Mouse (Mus musculus) hindbrain, embryonic 14.5 days (tissue): ENCODE data around the gene Ift140. TPM values are rescaled to one million over a fixed set of nuclear protein-coding genes. Genes with fewer than 3 reads are reported as not detected.

ENCODE experiments used
- ATAC-seq: fragments of 200-750 bp; cut with Nextera tagmentation; 2 replicates; pipeline ENCODE4 v1.8.0; 2017; ENCODE audit warnings: moderate number of reproducible peaks, mild to moderate bottlenecking, moderate TSS enrichment, moderate library complexity; ENCODE audit not compliant: low FRiP score
- DNase-seq: peaks from one replicate; pipeline ENCODE4 v3.0.0-alpha.2; 2015; ENCODE audit warnings: low spot score
- H3K27ac ChIP-seq: fragments of 300-500 bp; sonication (generic); 2 replicates; pipeline ENCODE4 v1.5.1; 2014; ENCODE audit warnings: mild to moderate bottlenecking, moderate library complexity
- H3K27me3 ChIP-seq: fragments of 300-500 bp; sonication (generic); 2 replicates; pipeline ENCODE4 v1.6.1; 2014; ENCODE audit warnings: mild to moderate bottlenecking, low read length, mixed read lengths; ENCODE audit not compliant: control insufficient read depth, insufficient read depth
- H3K36me3 ChIP-seq: fragments of 300-500 bp; sonication (generic); replicated peaks from 2 replicates; pipeline ENCODE4 v1.6.1; 2014; ENCODE audit not compliant: control insufficient read depth, insufficient read depth
- H3K4me1 ChIP-seq: fragments of 300-500 bp; sonication (generic); replicated peaks from 2 replicates; pipeline ENCODE4 v1.6.1; 2014; ENCODE audit warnings: antibody characterized with exemption, low read length, mixed read lengths; ENCODE audit not compliant: control insufficient read depth, insufficient read depth
- H3K4me2 ChIP-seq: fragments of 300-500 bp; sonication (generic); replicated peaks from 2 replicates; pipeline ENCODE4 v1.6.1; 2014; ENCODE audit warnings: mild to moderate bottlenecking, moderate library complexity
- H3K4me3 ChIP-seq: fragments of 300-500 bp; sonication (generic); replicated peaks from 2 replicates; pipeline ENCODE4 v1.5.1; 2014; ENCODE audit warnings: mild to moderate bottlenecking, low read length
- H3K9ac ChIP-seq: fragments of 300-500 bp; sonication (generic); 2 replicates; pipeline ENCODE4 v1.6.1; 2014
- H3K9me3 ChIP-seq: fragments of 300-500 bp; sonication (generic); 2 replicates; pipeline ENCODE4 v1.6.1; 2016; ENCODE audit warnings: low read length; ENCODE audit not compliant: control insufficient read depth
- WGBS: fragments of 180-500 bp; shearing (Covaris S2); extraction: QIAGEN DNeasy Blood & Tissue Kit; methylation state at CpG from one replicate; pipeline ENCODE4 v1.1.7; 2014; 5-methylcytosine and 5-hydroxymethylcytosine counted together
- polyA plus RNA-seq: library from polyadenylated mRNA; unstranded; fragments of >200 nt; fragmentation: Nextera tagmentation; extraction: Ambion mirVana; gene quantifications from 2 replicates; pipeline ENCODE4 v1.2.1, GENCODE M21; 2014

The Ift140 gene
- polyA plus RNA-seq, 1 experiment from 2014 or later = 15.9 TPM

- Histone ChIP-seq H3K27ac (peak within 1 kb of the TSS; percentile 69), H3K4me1 (0 out of 2 replicates have a peak, but pooled peaks cover 4% of the 10 kb centered on the region), H3K9ac (no peak within 1 kb of the TSS), H3K36me3 (peaks cover 4% of the 10 kb centered on the region; the same call in 1 of the 2 replicates), H3K27me3 (no peaks in the 10 kb centered on the region), H3K9me3 (no peaks in the 10 kb centered on the region), H3K4me2 (no peak within 1 kb of the TSS), H3K4me3 (no peak within 1 kb of the TSS)
- DNase-seq = no peak
- no peak for ATAC-seq
- WGBS = 69% methylated on average over 7 of the region's 7 CpGs
These were observed 67.6 kb downstream of the Ift140 start, which contains the start of gene Tmem204 for GRCm38 (mm10) chr17:25083444-25083931. Tmem204 (minus strand) TSS chr17:25083591.

GRCm38 (mm10) chr17:25084835-25085385, 69.0 kb downstream of the Ift140 start:
- ATAC-seq (no peak), DNase-seq (no peak)
- no peaks in the 10 kb centered on the region for H3K27me3 ChIP-seq
- no peaks in the 10 kb centered on the region for H3K4me1 ChIP-seq
- no peak overlapping the region for H3K4me3 ChIP-seq
- no peaks in the 10 kb centered on the region for H3K9me3 ChIP-seq
- H3K36me3 ChIP-seq = peaks cover 13% of the 10 kb centered on the region
- H3K27ac ChIP-seq = no peak overlapping the region
- H3K4me2 ChIP-seq = no peak overlapping the region
- WGBS = 83% methylated on average over 13 of the region's 13 CpGs
- no peak overlapping the region for H3K9ac ChIP-seq

DNA sequence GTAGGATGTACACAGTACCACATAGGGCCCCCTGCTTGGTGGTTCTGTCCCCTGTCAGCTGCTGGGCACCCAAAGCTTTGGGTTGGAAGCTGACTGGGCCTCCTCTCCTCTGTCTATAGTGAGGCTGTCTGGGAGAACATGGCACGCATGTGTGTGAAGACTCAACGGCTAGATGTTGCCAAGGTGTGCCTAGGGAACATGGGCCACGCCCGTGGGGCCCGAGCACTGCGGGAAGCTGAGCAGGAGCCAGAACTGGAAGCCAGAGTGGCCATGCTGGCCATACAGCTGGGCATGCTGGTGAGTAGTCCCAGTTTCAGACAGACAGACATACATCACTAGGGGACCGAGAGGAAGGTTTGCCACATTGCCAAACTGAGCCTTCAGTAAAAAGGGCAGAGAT, 70.8 kb downstream of the Ift140 start:
- Histone ChIP-seq H3K27me3 (no peaks in the 10 kb centered on the region), H3K36me3 (peaks cover 30% of the 10 kb centered on the region), H3K9me3 (no peaks in the 10 kb centered on the region), H3K4me2 (no peak overlapping the region), H3K4me3 (no peak overlapping the region), H3K9ac (no peak overlapping the region), H3K4me1 (no peaks in the 10 kb centered on the region), H3K27ac (no peak overlapping the region)
- WGBS = 93% methylated on average over 7 of the region's 7 CpGs
- no peak for ATAC-seq
- DNase-seq = no peak

DNA sequence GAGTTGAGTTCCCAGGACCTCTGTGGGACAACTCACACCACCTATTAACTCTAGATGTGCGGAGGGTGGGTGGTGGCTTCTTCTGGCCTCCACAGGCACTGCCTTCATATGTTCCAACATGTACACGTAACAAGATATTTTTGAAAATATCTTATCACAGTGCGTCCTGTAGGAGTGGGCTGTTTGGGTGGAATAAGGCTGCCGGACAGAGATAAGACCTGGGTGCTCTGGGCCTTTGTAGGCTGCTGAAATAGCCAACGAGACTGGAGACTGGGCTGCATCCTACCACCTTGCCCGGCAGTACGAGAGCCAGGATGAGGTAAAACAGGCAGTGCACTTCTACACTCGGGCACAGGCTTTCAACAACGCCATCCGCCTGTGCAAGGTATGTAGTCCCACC, 73.3 kb downstream of the Ift140 start:
- H3K4me2 ChIP-seq = no peak overlapping the region
- H3K9me3 ChIP-seq = no peaks in the 10 kb centered on the region
- WGBS = 96% methylated on average over 10 of the region's 10 CpGs
- H3K9ac ChIP-seq = no peak overlapping the region
- no peaks in the 10 kb centered on the region for H3K27me3 ChIP-seq
- DNase-seq (no peak), ATAC-seq (no peak)
- H3K4me3 ChIP-seq = no peak overlapping the region
- no peaks in the 10 kb centered on the region for H3K4me1 ChIP-seq
- no peak overlapping the region for H3K27ac ChIP-seq
- H3K36me3 ChIP-seq = peaks cover 54% of the 10 kb centered on the region

- no peaks in the 10 kb centered on the region for H3K27me3 ChIP-seq
- no peak overlapping the region for H3K9ac ChIP-seq
- no peak overlapping the region for H3K4me3 ChIP-seq
- WGBS = 94% methylated on average over 10 of the region's 10 CpGs
- no peaks in the 10 kb centered on the region for H3K9me3 ChIP-seq
- peaks cover 66% of the 10 kb centered on the region for H3K36me3 ChIP-seq
- H3K4me1 ChIP-seq = no peaks in the 10 kb centered on the region
- no peak overlapping the region for H3K27ac ChIP-seq
- ATAC-seq (no peak), DNase-seq (no peak)
- H3K4me2 ChIP-seq = no peak overlapping the region
These were observed 74.6 kb downstream of the Ift140 start for GRCm38 (mm10) chr17:25090450-25090849.

DNA sequence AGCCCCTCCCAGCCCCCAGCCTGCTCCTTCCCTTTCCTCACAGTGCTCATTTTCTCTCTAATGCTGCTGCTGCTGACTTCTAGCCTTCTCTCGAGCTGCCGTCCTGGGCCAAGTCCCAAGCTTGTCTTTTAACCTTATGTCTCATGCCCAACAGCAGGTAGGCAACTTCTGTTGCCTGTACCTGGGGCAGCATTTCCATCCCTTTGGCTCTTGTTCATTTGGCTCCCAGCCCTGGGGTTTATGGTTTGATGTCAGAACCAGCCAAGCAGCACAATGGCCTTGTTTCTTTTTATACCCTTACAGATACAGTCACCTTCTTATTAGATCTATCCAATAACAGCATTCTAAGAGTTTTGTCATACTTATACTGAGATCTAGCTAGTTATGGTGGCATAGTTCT, 80.3 kb downstream of the Ift140 start:
- 90% methylated on average over 2 of the region's 2 CpGs for WGBS
- Histone ChIP-seq H3K4me2 (no peak overlapping the region), H3K36me3 (peaks cover 80% of the 10 kb centered on the region), H3K27ac (no peak overlapping the region), H3K27me3 (no peaks in the 10 kb centered on the region), H3K4me3 (no peak overlapping the region), H3K4me1 (no peaks in the 10 kb centered on the region), H3K9me3 (no peaks in the 10 kb centered on the region), H3K9ac (no peak overlapping the region)
- DNase-seq (no peak), ATAC-seq (no peak)

DNA sequence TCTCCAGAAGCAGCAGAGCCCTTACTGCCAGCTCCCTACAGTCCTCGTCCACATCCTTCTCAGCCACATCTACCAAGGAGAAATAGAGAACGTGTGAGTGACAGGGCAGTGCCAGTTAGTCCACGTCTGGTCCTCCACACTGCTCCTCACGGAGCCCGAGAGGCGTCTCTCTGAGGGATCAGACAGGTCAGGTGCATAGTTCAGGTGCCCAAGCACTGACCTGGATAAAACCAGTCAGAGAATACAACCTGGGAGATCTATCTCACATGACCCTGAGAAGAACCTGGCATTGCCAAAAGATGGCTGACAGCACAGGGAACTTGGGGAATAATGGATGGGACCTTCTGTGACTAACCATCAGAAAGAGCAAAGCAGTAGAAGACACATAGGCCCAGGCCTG, 84.2 kb downstream of the Ift140 start:
- ATAC-seq (no peak), DNase-seq (no peak)
- whole genome bisulfite sequencing = 95% methylated on average over 6 of the region's 6 CpGs
- H3K9ac ChIP-seq = no peak overlapping the region
- H3K9me3 ChIP-seq = no peaks in the 10 kb centered on the region
- no peaks in the 10 kb centered on the region for H3K27me3 ChIP-seq
- peaks cover 82% of the 10 kb centered on the region for H3K36me3 ChIP-seq
- no peak overlapping the region for H3K4me3 ChIP-seq
- no peak overlapping the region for H3K4me2 ChIP-seq
- no peaks in the 10 kb centered on the region for H3K4me1 ChIP-seq
- H3K27ac ChIP-seq = no peak overlapping the region

DNA sequence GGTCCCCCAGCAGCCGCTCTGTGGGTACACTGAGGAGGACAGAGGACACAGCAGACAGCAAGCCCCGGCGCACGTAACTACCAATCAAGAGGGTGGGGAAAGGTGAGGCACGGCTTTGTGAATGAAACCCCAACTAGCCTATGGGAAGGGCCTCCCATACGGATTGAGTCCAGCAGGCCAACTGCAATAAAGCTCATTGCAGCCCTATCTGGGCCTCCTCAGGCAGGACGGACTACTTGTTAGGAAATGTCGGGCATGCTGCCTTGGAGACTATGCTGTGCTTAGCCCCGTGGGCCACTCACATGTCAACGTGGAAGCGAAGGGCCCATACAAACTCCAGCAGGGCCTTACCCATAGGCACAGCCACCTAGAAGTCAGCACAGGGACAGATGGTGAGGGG, 85.5 kb downstream of the Ift140 start:
- Histone ChIP-seq H3K36me3 (peaks cover 91% of the 10 kb centered on the region), H3K9ac (no peak overlapping the region), H3K4me2 (no peak overlapping the region), H3K9me3 (no peaks in the 10 kb centered on the region), H3K27ac (no peak overlapping the region), H3K4me1 (no peaks in the 10 kb centered on the region), H3K27me3 (no peaks in the 10 kb centered on the region), H3K4me3 (no peak overlapping the region)
- no peak for DNase-seq
- ATAC-seq = no peak
- 95% methylated on average over 11 of the region's 11 CpGs for whole genome bisulfite sequencing

- Histone ChIP-seq H3K4me3 (no peak overlapping the region), H3K9me3 (no peaks in the 10 kb centered on the region), H3K27ac (no peak overlapping the region), H3K9ac (no peak overlapping the region), H3K36me3 (peaks cover 78% of the 10 kb centered on the region), H3K4me2 (no peak overlapping the region), H3K4me1 (no peaks in the 10 kb centered on the region), H3K27me3 (no peaks in the 10 kb centered on the region)
- WGBS = 84% methylated on average over 16 of the region's 16 CpGs
- no peak for ATAC-seq
- DNase-seq = no peak
These were observed 91.9 kb downstream of the Ift140 start for GRCm38 (mm10) chr17:25107786-25108185.

GRCm38 (mm10) chr17:25109578-25109977, 93.7 kb downstream of the Ift140 start:
- no peak for ATAC-seq
- Histone ChIP-seq H3K4me2 (no peak overlapping the region), H3K4me1 (peaks cover under 1% of the 10 kb centered on the region; the same call in 1 of the 2 replicates), H3K27ac (no peak overlapping the region), H3K4me3 (no peak overlapping the region), H3K9me3 (no peaks in the 10 kb centered on the region), H3K36me3 (peaks cover 67% of the 10 kb centered on the region), H3K9ac (no peak overlapping the region), H3K27me3 (no peaks in the 10 kb centered on the region)
- 81% methylated on average over 2 of the region's 2 CpGs for WGBS
- DNase-seq = no peak
